Mouse (Mus musculus) ES-E14 (cell line): ENCODE results near the gene Supv3l1.
"Not testable (repeated sequence)": the region's sequence is repeated elsewhere in the genome, so short reads cannot be mapped to it uniquely, and the experiment has no call there.

ENCODE experiments used
- HCFC1 ChIP-seq: IDR thresholded peaks from 2 replicates; pipeline ENCODE4 v1.6.1; 2012; ENCODE audit warnings: low read length, inconsistent platforms, borderline replicate concordance; ENCODE audit not compliant: insufficient read depth
- ZNF384 ChIP-seq: IDR thresholded peaks from 2 replicates; pipeline ENCODE4 v1.6.1; 2012; ENCODE audit warnings: low read depth, low read length, inconsistent platforms

- TF ChIP-seq HCFC1, ZNF384: not testable (repeated sequence)
Observed at GRCm38 (mm10) chr10:62491681-62492080, 42.1 kb upstream of the Supv3l1 start.
